Mouse (Mus musculus) lung, postnatal 4 days (tissue): ENCODE results near the gene Frmd4b.
A peak's percentile ranks its signal among the peaks of the same experiment; 100 is the strongest.
"Not testable (repeated sequence)": the region's sequence is repeated elsewhere in the genome, so short reads cannot be mapped to it uniquely, and the experiment has no call there.

ENCODE experiments used
- DNase-seq, 2 experiments: peaks; one replicate each; pipeline ENCODE4 v3.0.0; 2021

The Frmd4b gene

GRCm38 (mm10) chr6:97411327-97411726 lies 206.0 kb downstream of the Frmd4b start:
- DNase-seq, result no peak

GRCm38 (mm10) chr6:97409467-97410239 lies 207.7 kb downstream of the Frmd4b start:
- no peak for DNase-seq

- DNase-seq, result no peak
These were observed 209.4 kb downstream of the Frmd4b start for GRCm38 (mm10) chr6:97407914-97408313.

- DNase-seq, result no peak
These were observed 209.9 kb downstream of the Frmd4b start for GRCm38 (mm10) chr6:97407425-97407824.

GRCm38 (mm10) chr6:97405311-97405710 lies 212.0 kb downstream of the Frmd4b start:
- DNase-seq, result no peak

GRCm38 (mm10) chr6:97402822-97403472 lies 214.4 kb downstream of the Frmd4b start:
- DNase-seq, result no peak

GRCm38 (mm10) chr6:97400446-97400845 lies 216.9 kb downstream of the Frmd4b start:
- no peak for DNase-seq

- DNase-seq, result no peak
These were observed 219.4 kb downstream of the Frmd4b start for GRCm38 (mm10) chr6:97397935-97398334.

GRCm38 (mm10) chr6:97396957-97397354 lies 220.4 kb downstream of the Frmd4b start:
- no peak for DNase-seq

GRCm38 (mm10) chr6:97396351-97396956 lies 220.9 kb downstream of the Frmd4b start:
- DNase-seq, result no peak

- peak; percentile 50 to 71 for DNase-seq
These were observed 221.6 kb downstream of the Frmd4b start for GRCm38 (mm10) chr6:97395477-97396350.

GRCm38 (mm10) chr6:97394473-97395075 lies 222.8 kb downstream of the Frmd4b start:
- DNase-seq, result no peak

GRCm38 (mm10) chr6:97392912-97393311 lies 224.4 kb downstream of the Frmd4b start:
- no peak for DNase-seq

- no peak for DNase-seq
These were observed 230.0 kb downstream of the Frmd4b start for GRCm38 (mm10) chr6:97387388-97387787.

GRCm38 (mm10) chr6:97384918-97385317 lies 232.4 kb downstream of the Frmd4b start:
- DNase-seq, result no peak

- DNase-seq, result no peak
These were observed 236.1 kb downstream of the Frmd4b start for GRCm38 (mm10) chr6:97381275-97381674.

GRCm38 (mm10) chr6:97370947-97371346 lies 246.4 kb downstream of the Frmd4b start:
- DNase-seq, result no peak

- no peak for DNase-seq
These were observed 246.9 kb downstream of the Frmd4b start for GRCm38 (mm10) chr6:97370460-97370859.

- DNase-seq, result no peak
These were observed 253.5 kb downstream of the Frmd4b start for GRCm38 (mm10) chr6:97363846-97364245.

- DNase-seq, result not testable (repeated sequence)
These were observed 259.7 kb downstream of the Frmd4b start for GRCm38 (mm10) chr6:97357606-97358005.

GRCm38 (mm10) chr6:97356612-97357011 lies 260.7 kb downstream of the Frmd4b start:
- DNase-seq, result no peak

GRCm38 (mm10) chr6:97355141-97355540 lies 262.2 kb downstream of the Frmd4b start:
- DNase-seq, result no peak
